Comparison of ENCODE assay signal across 8 mouse cellular contexts in genomic region chr1:162665486-162666174, GRCm38 (mm10). TPM values are rescaled to one million over a fixed set of nuclear protein-coding genes. Genes with fewer than 3 reads are reported as not detected.
DNase-seq lines count a peak whose midpoint lies in the region; ATAC-seq lines count a peak whose summit lies in the region.

No protein-coding gene starts in this region.

- H3K4me3 ChIP-seq in embryonic facial prominence, embryonic 10.5 days = peak overlapping the region; percentile 54
- H3K4me3 ChIP-seq in intestine, embryonic 15.5 days (replicated peaks) = peak overlapping the region; percentile 32
- H3K4me3 ChIP-seq in midbrain, embryonic 16.5 days (ENCODE audit: low read depth, low read length) = peak overlapping the region; percentile 26

- H3K27me3 ChIP-seq in embryonic facial prominence, embryonic 10.5 days (replicated peaks; ENCODE audit: low read depth, poor library complexity, severe bottlenecking) = no peaks in the 10 kb centered on the region
- no peaks in the 10 kb centered on the region for H3K27me3 ChIP-seq in intestine, embryonic 15.5 days (replicated peaks)
- H3K27me3 ChIP-seq in midbrain, embryonic 16.5 days (ENCODE audit: control insufficient read depth, insufficient read depth, low read depth, low read length) = no peaks in the 10 kb centered on the region

- H3K9ac ChIP-seq in intestine, embryonic 15.5 days = peak overlapping the region; percentile 42
- peak overlapping the region; percentile 50 for H3K9ac ChIP-seq in midbrain, embryonic 16.5 days (ENCODE audit: low read depth, low read length)

- H3K4me2 ChIP-seq in intestine, embryonic 15.5 days (replicated peaks) = peak overlapping the region; percentile 76
- H3K4me2 ChIP-seq in midbrain, embryonic 16.5 days (ENCODE audit: low read length) = peak overlapping the region; percentile 59

- peaks cover 9% of the 10 kb centered on the region; the same call in 1 of the 2 replicates for H3K4me1 ChIP-seq in embryonic facial prominence, embryonic 10.5 days
- H3K4me1 ChIP-seq in intestine, embryonic 15.5 days (replicated peaks) = peaks cover 5% of the 10 kb centered on the region; the same call in 1 of the 2 replicates
- peaks cover 4% of the 10 kb centered on the region; the same call in 1 of the 2 replicates for H3K4me1 ChIP-seq in midbrain, embryonic 16.5 days (ENCODE audit: control insufficient read depth, insufficient read depth, low read length)

- ATAC-seq in intestine, embryonic 15.5 days = peak; percentile 89
- ATAC-seq in midbrain, embryonic 16.5 days = peak; percentile 84

- H3K9me3 ChIP-seq in embryonic facial prominence, embryonic 10.5 days = no peaks in the 10 kb centered on the region
- H3K9me3 ChIP-seq in intestine, embryonic 15.5 days = no peaks in the 10 kb centered on the region
- no peaks in the 10 kb centered on the region for H3K9me3 ChIP-seq in midbrain, embryonic 16.5 days (replicated peaks; ENCODE audit: control insufficient read depth, low read length, poor library complexity, severe bottlenecking)

- peaks cover 16% of the 10 kb centered on the region for H3K36me3 ChIP-seq in embryonic facial prominence, embryonic 10.5 days (replicated peaks)
- H3K36me3 ChIP-seq in intestine, embryonic 15.5 days = no peaks in the 10 kb centered on the region
- peaks cover 5% of the 10 kb centered on the region; the same call in 1 of the 2 replicates for H3K36me3 ChIP-seq in midbrain, embryonic 16.5 days (ENCODE audit: control insufficient read depth, insufficient read depth, low read length)

- 5% methylated on average over 11 of the region's 11 CpGs for WGBS in embryonic facial prominence, embryonic 10.5 days
- WGBS in intestine, embryonic 15.5 days = 4% methylated on average over 11 of the region's 11 CpGs
- WGBS in midbrain, embryonic 16.5 days = 1% methylated on average over 11 of the region's 11 CpGs

- H3K27ac ChIP-seq in embryonic facial prominence, embryonic 10.5 days (replicated peaks) = peak overlapping the region; percentile 61
- no peak overlapping the region for H3K27ac ChIP-seq in intestine, embryonic 15.5 days
- H3K27ac ChIP-seq in midbrain, embryonic 16.5 days (ENCODE audit: low read length) = no peak overlapping the region

- peak; percentile 15 for DNase-seq in adrenal gland, postnatal 14 days
- DNase-seq in adrenal gland, adult 18-20 months (ENCODE audit: low spot score in 2 of 2) = no peak
- DNase-seq in 3T3-L1 (ENCODE audit: low read depth, low spot score) = peak; percentile 70
- no peak for DNase-seq in embryonic facial prominence, embryonic 10.5 days (ENCODE audit: low spot score)
- no peak for DNase-seq in ovary, postnatal 36 days (ENCODE audit: low spot score)
- no peak for DNase-seq in ovary, adult 18-20 months (ENCODE audit: low spot score)

RNA-seq across cellular contexts. Expression of gene Myocos, which starts 7.6 kb away (rescaled TPM):
- total RNA-seq in adrenal gland, postnatal 14 days (2021) = not detected in 2 replicates
- total RNA-seq in adrenal gland, adult 18-20 months (2021) = not detected
- polyA plus RNA-seq in embryonic facial prominence, embryonic 10.5 days (2016; fragmentation: Nextera tagmentation; extraction: Ambion mirVana) = not detected in 2 replicates
- not detected in 2 replicates for polyA plus RNA-seq in intestine, embryonic 15.5 days (2015; fragmentation: Nextera tagmentation; extraction: Ambion mirVana)
- not detected in 2 replicates for polyA plus RNA-seq in midbrain, embryonic 16.5 days (2015; fragmentation: Nextera tagmentation; extraction: Ambion mirVana)

RNA-seq across cellular contexts. Expression of gene Myoc, which starts 26.7 kb away (rescaled TPM):
- total RNA-seq in adrenal gland, postnatal 14 days (2021) = 0.74 and 0.83 TPM in 2 replicates
- total RNA-seq in adrenal gland, adult 18-20 months (2021) = 1 to 10 TPM; 2.8 to 3.3 TPM
- polyA plus RNA-seq in embryonic facial prominence, embryonic 10.5 days (2016; fragmentation: Nextera tagmentation; extraction: Ambion mirVana) = not detected in 2 replicates
- 0.10 and 0.21 TPM in 2 replicates for polyA plus RNA-seq in intestine, embryonic 15.5 days (2015; fragmentation: Nextera tagmentation; extraction: Ambion mirVana)
- not detected in 2 replicates for polyA plus RNA-seq in midbrain, embryonic 16.5 days (2015; fragmentation: Nextera tagmentation; extraction: Ambion mirVana)

Comparison
In these comparisons a context has a peak if more than half of its experiments do, and no peak if none do; other contexts are left out.
1. DNase-seq: peak in adrenal gland, postnatal 14 days (single experiment) and 3T3-L1 (single experiment); none in adrenal gland, adult 18-20 months (0 of 2), embryonic facial prominence, embryonic 10.5 days (single experiment), ovary, postnatal 36 days (single experiment) and ovary, adult 18-20 months (single experiment).
2. Peak in every context shown above with its lines, with median percentiles within 50 percentile points of each other: H3K4me3 ChIP-seq.